Mouse (Mus musculus) inflammation-experienced regulatory T-cells, adult 16 weeks (primary cell): ENCODE data around the gene Ampd3. TPM values are rescaled to one million over a fixed set of nuclear protein-coding genes. Genes with fewer than 3 reads are reported as not detected.

Experiments
- polyA plus RNA-seq: library from polyadenylated mRNA; unstranded; fragments of 100-300 nt; shearing (Covaris generic); gene quantifications from one replicate; pipeline ENCODE4 v1.2.1, GENCODE M21; 2017

Gene Ampd3
- 4.7 TPM for polyA plus RNA-seq

DNA sequence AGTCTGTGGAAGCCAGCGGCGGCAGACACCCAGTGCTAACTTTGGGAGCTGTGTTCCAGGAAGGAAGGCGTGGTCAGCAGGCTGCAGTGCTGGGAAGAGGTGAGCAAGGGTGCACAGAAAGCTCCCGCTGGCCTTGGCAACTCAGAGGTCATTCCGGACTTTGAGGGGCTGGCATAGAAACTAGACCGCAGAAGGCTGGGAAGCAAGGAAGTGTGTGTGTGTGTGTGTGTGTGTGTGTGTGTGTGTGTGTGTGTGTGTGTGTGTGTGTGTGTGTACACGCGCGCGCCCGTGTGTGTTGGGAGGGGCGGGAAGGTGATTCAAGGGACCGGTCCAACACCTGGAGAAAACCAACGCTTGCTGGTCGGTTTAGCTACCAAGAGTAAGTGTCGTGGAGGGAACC, at the start of gene Ampd3:
Gene Ampd3, plus strand, starts transcription at position 206 of the 400 bp plus-strand sequence.

DNA sequence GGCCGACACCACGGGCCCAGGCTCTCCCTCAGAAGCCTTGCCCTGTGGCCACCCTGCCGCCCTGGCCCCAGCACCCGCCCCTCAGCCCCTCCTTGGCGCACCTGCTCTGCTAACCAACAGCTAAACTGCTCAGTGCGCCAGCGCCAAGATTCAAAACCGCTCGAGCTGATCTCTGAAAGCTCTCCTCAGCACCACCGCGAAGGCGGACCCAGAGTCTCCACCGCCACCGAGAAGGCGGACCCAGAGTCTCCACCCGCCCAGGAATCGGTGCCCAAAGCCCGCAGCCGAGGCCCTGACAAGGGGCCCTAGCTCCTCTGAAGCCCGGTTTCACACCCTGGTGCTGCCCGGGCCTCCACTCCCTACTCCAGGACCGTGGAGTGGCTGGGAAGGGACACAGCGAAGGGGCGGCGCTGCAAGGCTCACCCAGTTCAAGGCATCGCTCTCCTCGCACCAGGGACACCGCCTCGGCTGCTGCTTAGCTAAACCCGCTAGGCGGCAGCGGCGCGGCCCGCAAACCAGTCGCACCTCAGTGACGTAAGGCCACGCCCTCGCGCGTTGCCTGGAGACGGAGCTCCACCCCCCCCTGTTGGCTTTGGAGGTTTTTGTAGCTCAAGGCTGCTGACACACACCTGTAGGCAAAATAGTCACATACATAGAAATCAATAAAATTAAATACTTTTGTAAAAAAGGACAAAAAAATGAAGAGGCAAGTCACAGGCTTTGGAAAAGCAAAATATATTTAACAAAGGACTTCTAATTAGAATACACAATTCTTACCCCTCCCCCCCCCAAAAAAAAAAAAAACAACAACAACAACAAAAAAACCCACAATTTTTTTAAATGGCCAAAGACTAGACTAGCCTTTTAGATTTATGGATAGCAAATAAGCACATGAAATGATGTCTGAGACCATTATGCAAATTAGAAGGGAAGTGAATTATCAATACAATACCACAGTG, 76.2 kb downstream of the Ampd3 start, which contains the start of gene Rnf141:
Gene Rnf141, minus strand, starts transcription at position 542 of the 959 bp plus-strand sequence.

Other genes with a start within 250 kb of the Ampd3 start
- gene Sbf2, start 153.3 kb upstream of the Ampd3 start, polyA plus RNA-seq: 4.1 TPM
- gene Adm, start 140.5 kb upstream of the Ampd3 start, polyA plus RNA-seq: not detected
- 18.2 TPM for gene Rnf141, start 76.3 kb downstream of the Ampd3 start, polyA plus RNA-seq
- gene Lyve1, start 95.0 kb downstream of the Ampd3 start, polyA plus RNA-seq: not detected
- gene Mrvi1, start 214.3 kb downstream of the Ampd3 start, polyA plus RNA-seq: 0.60 TPM